Mouse (Mus musculus) midbrain, embryonic 14.5 days (tissue): ENCODE data around the gene Igf2. TPM values are rescaled to one million over a fixed set of nuclear protein-coding genes. Genes with fewer than 3 reads are reported as not detected.

Experiments used
- ATAC-seq: fragments of 200-750 bp; cut with Nextera tagmentation; 2 replicates; pipeline ENCODE4 v1.8.0; 2017; ENCODE audit warnings: moderate number of reproducible peaks, moderate library complexity; ENCODE audit not compliant: low FRiP score, low TSS enrichment
- DNase-seq: peaks from one replicate; pipeline ENCODE4 v3.0.0-alpha.2; 2015
- H3K27ac ChIP-seq: fragments of 300-500 bp; sonication (generic); replicated peaks from 2 replicates; pipeline ENCODE4 v1.5.1; 2014; ENCODE audit warnings: mild to moderate bottlenecking, low read depth, low read length, moderate library complexity
- H3K27me3 ChIP-seq: fragments of 300-500 bp; sonication (generic); 2 replicates; pipeline ENCODE4 v1.6.1; 2014; ENCODE audit warnings: low read length, control low read depth, mixed read lengths; ENCODE audit not compliant: control insufficient read depth, insufficient read depth
- H3K36me3 ChIP-seq: fragments of 300-500 bp; sonication (generic); 2 replicates; pipeline ENCODE4 v1.6.1; 2014; ENCODE audit warnings: low read length, control low read depth; ENCODE audit not compliant: control insufficient read depth, insufficient read depth
- H3K4me1 ChIP-seq: fragments of 300-500 bp; sonication (generic); 2 replicates; pipeline ENCODE4 v1.6.1; 2014; ENCODE audit warnings: mild to moderate bottlenecking, antibody characterized with exemption, low read length, control low read depth; ENCODE audit not compliant: control insufficient read depth, insufficient read depth
- H3K4me2 ChIP-seq: fragments of 300-500 bp; sonication (generic); 2 replicates; pipeline ENCODE4 v1.6.1; 2014; ENCODE audit warnings: mild to moderate bottlenecking, low read length, moderate library complexity
- H3K4me3 ChIP-seq: fragments of 300-500 bp; sonication (generic); replicated peaks from 2 replicates; pipeline ENCODE4 v1.5.1; 2014; ENCODE audit warnings: low read depth, low read length
- H3K9ac ChIP-seq: fragments of 300-500 bp; sonication (generic); replicated peaks from 2 replicates; pipeline ENCODE4 v1.6.1; 2014; ENCODE audit warnings: mild to moderate bottlenecking, low read length, moderate library complexity
- H3K9me3 ChIP-seq: fragments of 300-500 bp; sonication (generic); 2 replicates; pipeline ENCODE4 v1.6.1; 2016; ENCODE audit warnings: low read length, control low read depth, mixed read lengths; ENCODE audit not compliant: control insufficient read depth
- WGBS: fragments of 180-500 bp; shearing (Covaris S2); extraction: QIAGEN DNeasy Blood & Tissue Kit; methylation state at CpG from one replicate; pipeline ENCODE4 v1.1.7; 2014; 5-methylcytosine and 5-hydroxymethylcytosine counted together
- polyA plus RNA-seq: library from polyadenylated mRNA; unstranded; fragments of >200 nt; fragmentation: Nextera tagmentation; extraction: Ambion mirVana; gene quantifications from 2 replicates; pipeline ENCODE4 v1.2.1, GENCODE M21; 2014

Gene Igf2
- polyA plus RNA-seq, 1 experiment from 2014 or later = 102 TPM

- Histone ChIP-seq H3K9me3 (no peaks in the 10 kb centered on the region), H3K4me2 (no peak overlapping the region), H3K36me3 (no peaks in the 10 kb centered on the region), H3K4me1 (peaks cover 8% of the 10 kb centered on the region; the same call in 1 of the 2 replicates), H3K4me3 (no peak overlapping the region), H3K27me3 (peaks cover 98% of the 10 kb centered on the region), H3K9ac (no peak overlapping the region), H3K27ac (no peak overlapping the region)
- ATAC-seq (no peak), DNase-seq (peak; percentile 15)
These were observed 4.8 kb downstream of the Igf2 start for GRCm38 (mm10) chr7:142661811-142662210.

DNA sequence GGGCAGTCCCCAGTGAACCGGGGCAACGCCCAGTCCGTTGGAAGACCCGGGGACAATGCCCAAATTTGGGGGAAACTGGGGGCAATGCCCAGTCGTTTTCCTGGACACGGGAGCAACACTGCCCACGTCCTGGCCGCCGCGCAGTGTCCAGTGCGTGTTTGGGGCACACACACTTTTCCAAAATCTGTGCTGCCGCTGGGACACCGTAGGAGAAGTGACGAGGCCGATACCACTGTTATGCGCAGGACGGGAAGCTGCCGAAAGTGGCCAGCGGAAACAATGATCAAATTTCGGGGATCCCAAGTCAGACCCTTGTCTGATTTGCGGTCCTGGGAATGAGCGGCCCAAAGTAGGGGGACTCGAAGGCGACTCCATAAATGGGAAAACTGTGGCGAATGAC lies 5.6 kb downstream of the Igf2 start:
- peaks cover 99% of the 10 kb centered on the region for H3K27me3 ChIP-seq
- no peaks in the 10 kb centered on the region for H3K36me3 ChIP-seq
- WGBS = under 1% methylated on average over 25 of the region's 25 CpGs
- peak overlapping the region; percentile 37; the same call in 1 of the 2 replicates for H3K4me2 ChIP-seq
- H3K9me3 ChIP-seq = no peaks in the 10 kb centered on the region
- no peak overlapping the region for H3K9ac ChIP-seq
- H3K4me3 ChIP-seq = peak overlapping the region; percentile 18
- ATAC-seq (no peak), DNase-seq (peak; percentile 8)
- peaks cover 8% of the 10 kb centered on the region; the same call in 1 of the 2 replicates for H3K4me1 ChIP-seq
- H3K27ac ChIP-seq = no peak overlapping the region

DNA sequence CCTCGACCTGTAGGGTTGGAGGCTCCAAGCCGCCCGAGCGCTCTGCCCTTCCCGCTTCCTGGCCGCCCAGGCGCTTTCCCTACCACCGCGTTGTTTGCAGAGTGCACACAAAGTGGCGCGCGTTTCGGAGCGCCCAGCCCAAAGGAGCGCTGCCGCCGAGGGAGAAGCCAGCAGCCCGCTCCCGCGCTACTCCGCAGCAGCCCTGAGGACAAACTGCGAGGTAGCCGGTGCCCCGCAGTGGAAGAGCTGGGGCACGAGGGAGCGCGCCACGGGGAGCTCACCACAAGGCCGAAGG lies 6.0 kb downstream of the Igf2 start:
- Histone ChIP-seq H3K9me3 (no peaks in the 10 kb centered on the region), H3K4me3 (peak overlapping the region; percentile 18), H3K36me3 (no peaks in the 10 kb centered on the region), H3K9ac (no peak overlapping the region), H3K4me1 (peaks cover 8% of the 10 kb centered on the region; the same call in 1 of the 2 replicates), H3K4me2 (peak overlapping the region; percentile 37), H3K27ac (no peak overlapping the region), H3K27me3 (peaks cover 99% of the 10 kb centered on the region)
- ATAC-seq (no peak), DNase-seq (peak; percentile 61)
- under 1% methylated on average over 29 of the region's 29 CpGs for WGBS

DNA sequence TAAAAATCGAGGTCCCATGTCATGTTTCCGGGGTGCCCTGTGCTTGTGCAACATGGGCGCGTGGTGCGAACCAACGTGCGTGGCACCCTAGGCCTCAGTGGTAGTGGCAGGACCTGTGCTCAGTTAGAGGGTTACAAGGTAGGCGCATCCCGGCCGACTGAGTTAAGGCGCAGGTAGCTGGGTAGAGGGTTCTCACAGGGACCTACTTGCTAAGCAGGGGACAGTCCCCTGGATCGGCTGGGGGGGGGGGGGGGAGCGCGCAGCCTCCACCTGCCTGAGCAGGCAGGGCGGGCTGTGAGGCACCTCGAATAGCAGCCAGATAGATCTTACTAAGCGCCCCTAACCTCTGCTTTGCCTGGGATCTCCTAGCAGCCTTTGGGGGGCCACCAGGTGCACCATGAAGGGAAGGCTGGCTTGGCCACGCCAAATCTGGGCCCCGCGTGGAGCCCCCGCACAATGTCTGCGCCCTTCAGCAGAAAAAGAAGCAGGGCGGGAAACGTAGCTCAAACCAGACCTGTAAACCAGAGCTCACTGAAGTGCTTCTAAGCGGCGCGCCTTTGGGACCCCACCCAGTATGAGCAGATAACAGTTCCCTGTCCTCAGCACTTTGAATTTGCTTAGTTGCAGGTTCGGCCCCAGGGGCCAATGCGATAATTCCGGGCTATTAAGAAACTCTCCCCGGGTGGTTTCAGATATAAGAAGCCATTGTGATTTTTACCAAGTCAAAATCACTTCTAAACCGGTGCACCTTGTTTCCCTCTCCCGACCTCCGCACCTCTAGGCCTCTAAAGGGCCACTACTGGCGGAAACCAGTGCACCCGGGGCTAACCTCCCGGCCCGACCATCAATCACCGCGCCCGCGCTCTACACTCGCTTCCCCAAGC lies 6.6 kb downstream of the Igf2 start:
- H3K4me1 ChIP-seq = peaks cover 8% of the 10 kb centered on the region; the same call in 1 of the 2 replicates
- no peak overlapping the region for H3K9ac ChIP-seq
- WGBS = 1% methylated on average over 43 of the region's 43 CpGs
- no peaks in the 10 kb centered on the region for H3K9me3 ChIP-seq
- DNase-seq (peak; percentile 26), ATAC-seq (no peak)
- peak overlapping the region; percentile 46 for H3K4me2 ChIP-seq
- H3K27me3 ChIP-seq = peaks cover 99% of the 10 kb centered on the region
- peak overlapping the region; percentile 26 for H3K4me3 ChIP-seq
- H3K27ac ChIP-seq = no peak overlapping the region
- no peaks in the 10 kb centered on the region for H3K36me3 ChIP-seq

- ATAC-seq (0 out of 2 replicates have a peak, but pooled peaks have one; percentile 12), DNase-seq (peak; percentile 54)
- under 1% methylated on average over 66 of the region's 70 CpGs for WGBS
- Histone ChIP-seq H3K27ac (no peak overlapping the region), H3K4me3 (peak overlapping the region; percentile 26), H3K4me1 (peaks cover 8% of the 10 kb centered on the region; the same call in 1 of the 2 replicates), H3K27me3 (peaks cover 99% of the 10 kb centered on the region), H3K9me3 (no peaks in the 10 kb centered on the region), H3K4me2 (peak overlapping the region; percentile 46), H3K9ac (no peak overlapping the region), H3K36me3 (no peaks in the 10 kb centered on the region)
These were observed 7.4 kb downstream of the Igf2 start for GRCm38 (mm10) chr7:142659181-142659681.

DNA sequence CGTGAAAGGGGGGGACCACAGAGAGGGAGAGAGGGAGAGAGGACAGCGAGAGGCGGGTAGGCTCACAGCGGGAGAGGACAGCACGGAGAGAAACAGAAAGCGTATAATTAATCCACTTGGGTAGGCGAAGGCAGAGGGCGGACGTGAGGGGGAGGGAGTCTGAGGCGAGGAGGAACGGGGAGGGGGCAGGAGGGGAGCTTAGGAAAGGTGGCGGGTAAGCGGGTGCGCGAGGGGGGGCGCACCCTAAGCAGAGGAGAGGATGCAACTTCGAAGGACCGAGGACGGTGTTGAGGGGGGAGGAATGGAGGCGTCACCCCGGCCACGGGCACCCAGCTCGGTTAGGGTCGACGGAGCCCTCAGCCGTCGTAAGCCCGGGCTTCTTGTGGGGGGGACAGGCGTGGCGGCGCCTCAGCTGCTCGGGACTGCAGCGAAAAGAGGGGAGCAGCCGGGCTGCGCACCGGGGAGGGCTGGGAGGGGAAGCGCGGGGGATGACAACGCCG lies 7.9 kb downstream of the Igf2 start:
- no peaks in the 10 kb centered on the region for H3K9me3 ChIP-seq
- no peak overlapping the region for H3K27ac ChIP-seq
- peaks cover 99% of the 10 kb centered on the region for H3K27me3 ChIP-seq
- H3K36me3 ChIP-seq = no peaks in the 10 kb centered on the region
- H3K9ac ChIP-seq = no peak overlapping the region
- peak; percentile 21; the same call in 1 of the 2 replicates for ATAC-seq
- DNase-seq = peak; percentile 58
- H3K4me1 ChIP-seq = peaks cover 8% of the 10 kb centered on the region; the same call in 1 of the 2 replicates
- peak overlapping the region; percentile 46 for H3K4me2 ChIP-seq
- under 1% methylated on average over 39 of the region's 40 CpGs for WGBS
- H3K4me3 ChIP-seq = peak overlapping the region; percentile 26

DNA sequence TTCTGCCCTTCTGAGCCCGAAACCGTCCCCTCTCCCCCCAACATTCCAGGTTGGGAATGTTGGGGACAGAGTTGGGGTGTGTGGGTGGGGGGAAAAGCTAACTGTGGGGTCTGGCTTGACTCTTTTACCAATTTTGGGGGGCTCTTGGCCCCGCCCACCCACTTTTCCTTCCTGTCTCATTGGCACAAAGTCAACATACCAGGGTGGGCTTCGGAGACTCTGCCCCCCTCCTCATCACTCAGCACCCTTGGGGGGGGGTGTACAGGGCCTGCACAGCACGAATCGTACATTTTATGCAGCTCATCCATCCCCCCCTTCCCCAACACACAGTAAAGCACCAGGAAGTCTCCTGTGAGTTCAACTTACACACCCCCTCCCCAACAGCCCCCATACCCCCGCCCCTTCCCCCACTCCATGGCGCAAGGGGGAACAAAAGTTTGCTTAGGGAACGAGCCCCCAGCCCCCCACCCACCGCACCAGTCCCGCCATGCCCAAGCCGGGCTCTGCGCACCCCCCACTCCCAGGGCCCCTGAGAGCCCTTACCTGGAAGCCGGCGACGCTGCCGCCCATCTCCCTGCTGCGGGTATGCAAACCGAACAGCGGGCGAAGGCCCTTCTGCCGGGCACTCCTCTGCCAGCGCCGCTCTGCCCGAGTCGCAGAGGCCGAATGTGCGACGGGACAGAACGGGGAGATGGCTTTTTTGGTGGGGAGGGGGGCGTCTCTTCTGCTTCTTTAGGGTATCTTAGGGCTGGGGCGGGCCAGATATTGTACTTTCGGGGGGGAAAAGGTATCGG lies 8.6 kb downstream of the Igf2 start:
- Histone ChIP-seq H3K4me2 (peak overlapping the region; percentile 46), H3K9me3 (no peaks in the 10 kb centered on the region), H3K27ac (no peak overlapping the region), H3K4me3 (peak overlapping the region; percentile 26), H3K36me3 (no peaks in the 10 kb centered on the region), H3K9ac (no peak overlapping the region), H3K27me3 (peaks cover 96% of the 10 kb centered on the region), H3K4me1 (peaks cover 8% of the 10 kb centered on the region; the same call in 1 of the 2 replicates)
- 1% methylated on average over 34 of the region's 34 CpGs for WGBS
- ATAC-seq = no peak
- peak; percentile 48 for DNase-seq

- Histone ChIP-seq H3K4me2 (no peak overlapping the region), H3K36me3 (no peaks in the 10 kb centered on the region), H3K9me3 (no peaks in the 10 kb centered on the region), H3K27me3 (peaks cover 89% of the 10 kb centered on the region), H3K27ac (no peak overlapping the region), H3K9ac (no peak overlapping the region), H3K4me1 (peaks cover 8% of the 10 kb centered on the region; the same call in 1 of the 2 replicates), H3K4me3 (no peak overlapping the region)
- ATAC-seq (no peak), DNase-seq (no peak)
- 10% methylated on average over 6 of the region's 9 CpGs for WGBS
These were observed 9.2 kb downstream of the Igf2 start for GRCm38 (mm10) chr7:142657341-142657791.
